Mouse (Mus musculus) heart, postnatal 10 days (tissue): ENCODE results near the gene Pfn3. TPM values are rescaled to one million over a fixed set of nuclear protein-coding genes. Genes with fewer than 3 reads are reported as not detected.
A peak's percentile ranks its signal among the peaks of the same experiment; 100 is the strongest.

Experiments used
- DNase-seq, 2 experiments: peaks; one replicate each; pipeline ENCODE4 v3.0.0; 2021
- intact Hi-C: fragments of 180-260 bp; cut with DNase I; formaldehyde crosslinking; loops from one replicate; pipeline ENCODE4 v1.15.1; 2025
- total RNA-seq, 2 experiments: library from RNA; stranded (reverse); gene quantifications; 2 replicates each; pipeline ENCODE4 v1.2.3; 2021

The Pfn3 gene
- total RNA-seq, 2 experiments from 2014 or later, result not detected

- intact Hi-C loops, result no loop called here
- no peak for DNase-seq
Observed at GRCm38 (mm10) chr13:55431889-55432685, 17.1 kb upstream of the Pfn3 start.

DNA sequence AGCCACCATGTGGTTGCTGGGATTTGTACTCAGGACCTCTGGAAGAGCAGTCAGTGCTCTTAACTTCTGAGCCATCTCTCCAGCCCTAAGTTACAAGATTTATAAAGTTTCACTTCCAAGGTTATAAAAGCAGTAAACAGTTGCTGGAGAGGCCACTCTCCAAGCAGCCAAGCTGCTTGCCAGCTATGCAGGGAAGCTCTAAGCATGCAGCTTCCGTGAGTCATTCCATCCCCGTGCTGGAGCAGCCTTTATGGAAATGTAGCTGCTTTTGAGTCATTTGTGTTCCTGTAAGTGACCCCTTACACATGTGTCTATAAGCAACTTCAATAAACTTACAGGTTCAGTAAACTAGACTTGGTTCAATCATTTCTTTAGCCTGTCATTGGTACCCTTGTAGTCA is 15.5 kb upstream of the Pfn3 start:
- intact Hi-C loops, result no loop called here
- DNase-seq, result no peak

DNA sequence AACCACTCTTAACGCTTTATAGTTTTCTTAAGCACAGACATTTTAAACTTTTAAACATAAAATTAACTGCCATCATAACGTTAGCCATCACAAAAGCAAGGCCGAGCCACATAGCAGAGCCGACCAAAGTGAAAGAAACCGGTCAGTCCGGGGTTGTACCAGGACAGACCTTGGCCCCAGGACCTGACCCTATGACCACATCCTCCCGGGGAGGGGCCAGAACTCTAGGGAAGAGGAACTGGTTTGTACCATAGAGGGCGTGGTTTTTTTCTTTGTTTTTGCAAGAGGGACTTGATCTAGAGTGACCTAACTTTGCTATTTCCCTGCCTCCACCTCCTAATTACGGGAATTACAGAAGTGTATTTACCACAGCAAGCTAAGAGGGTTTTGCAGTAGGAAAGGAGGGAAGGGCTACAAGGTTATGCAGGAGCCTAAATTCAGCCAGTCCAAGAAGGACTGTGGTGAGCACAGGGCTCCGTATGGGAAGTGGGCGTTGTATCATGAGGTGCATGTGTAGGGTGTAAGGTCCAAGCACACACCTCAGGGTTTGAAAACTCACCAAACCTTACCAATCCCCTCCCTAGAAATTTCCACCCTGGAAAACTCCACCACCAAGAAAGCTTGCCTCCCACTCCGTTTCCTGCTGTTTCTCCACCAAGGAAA is 14.3 kb upstream of the Pfn3 start:
- peak in 1 of 2 experiments; percentile 71 for DNase-seq
- intact Hi-C loops, result no loop called here

- DNase-seq, result no peak
- intact Hi-C loops, result no loop called here
Observed at GRCm38 (mm10) chr13:55426613-55427012, 11.6 kb upstream of the Pfn3 start, which contains the start of gene F12. TSS of gene F12 (minus strand) at chr13:55426793.

- intact Hi-C loops, result loop anchor here (1.0 kb wide), 2 partner anchors 48 to 92 kb away; partner anchors contain the start of gene Pdlim7
- peak; percentile 77 to 80 for DNase-seq
Observed at GRCm38 (mm10) chr13:55420933-55421800, 6.1 kb upstream of the Pfn3 start.

DNA sequence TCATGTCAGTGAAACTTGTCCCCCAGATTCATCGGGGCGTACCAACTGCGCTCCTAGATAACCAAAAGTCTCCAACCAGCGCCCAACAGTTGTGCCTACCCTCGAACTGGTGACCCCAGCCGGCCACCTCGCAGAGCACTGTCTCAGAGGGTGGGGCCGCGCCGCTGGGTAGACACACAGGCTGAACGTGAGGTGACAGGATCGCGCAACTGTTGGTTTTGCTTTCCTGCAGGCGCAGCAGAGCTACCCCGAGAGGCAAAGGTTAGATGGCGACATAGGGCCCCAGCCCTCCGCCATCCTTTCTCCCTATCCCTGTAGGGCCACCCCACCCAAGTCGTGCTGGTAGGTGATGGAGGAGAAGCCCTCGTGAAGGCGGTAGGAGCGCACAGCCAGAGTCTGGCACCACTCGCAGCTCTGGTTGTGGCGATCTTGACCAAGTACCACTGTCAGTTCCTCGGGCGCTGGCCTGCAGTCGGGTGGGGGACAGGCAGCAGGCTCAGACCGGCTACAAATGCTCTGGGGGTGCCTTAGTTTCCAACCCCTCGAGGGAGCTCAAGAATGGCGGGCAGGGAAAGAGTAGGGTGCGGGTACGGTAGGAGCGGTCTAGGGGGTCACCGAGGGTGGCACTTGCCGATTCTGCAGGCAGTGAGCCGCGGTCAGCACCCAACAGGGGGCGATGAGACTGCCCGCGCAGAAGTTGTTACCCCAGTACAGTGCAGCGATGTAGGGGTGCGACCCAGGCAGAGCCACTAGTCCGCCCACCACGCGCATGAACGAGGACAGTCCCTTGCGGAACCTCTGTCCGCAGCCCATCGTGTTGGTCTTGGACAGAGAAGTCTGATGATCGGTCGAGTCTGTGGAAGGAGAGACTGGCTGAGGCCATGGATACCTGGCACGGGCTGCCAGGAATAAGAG is 5.2 kb upstream of the Pfn3 start:
- no peak for DNase-seq
- intact Hi-C loops, result no loop called here

- no peak for DNase-seq
- intact Hi-C loops, result no loop called here
Observed at GRCm38 (mm10) chr13:55419142-55419541, 4.1 kb upstream of the Pfn3 start.

DNA sequence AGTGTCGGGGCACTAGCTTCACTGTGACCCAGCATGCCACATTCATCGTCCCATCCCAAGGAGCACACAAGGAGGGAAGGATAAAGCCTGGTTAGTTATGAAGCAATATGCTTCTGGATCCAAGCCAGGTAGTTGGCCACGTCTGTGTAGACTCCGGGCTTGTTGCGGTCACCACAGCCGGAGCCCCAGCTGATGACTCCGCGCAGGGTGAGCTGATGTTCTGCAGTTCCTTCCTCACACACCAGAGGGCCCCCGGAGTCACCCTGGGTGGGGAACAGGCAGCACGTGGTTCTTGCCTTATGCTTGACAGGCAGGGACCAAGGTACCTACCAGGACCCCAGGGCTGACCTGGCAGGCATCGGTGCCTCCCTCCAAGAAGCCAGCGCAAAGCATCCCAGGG is 3.0 kb upstream of the Pfn3 start:
- peak; percentile 89 to 96 for DNase-seq
- intact Hi-C loops, result loop anchor here (1.0 kb wide), 2 partner anchors 53 to 99 kb away; no protein-coding TSS in a partner anchor

DNA sequence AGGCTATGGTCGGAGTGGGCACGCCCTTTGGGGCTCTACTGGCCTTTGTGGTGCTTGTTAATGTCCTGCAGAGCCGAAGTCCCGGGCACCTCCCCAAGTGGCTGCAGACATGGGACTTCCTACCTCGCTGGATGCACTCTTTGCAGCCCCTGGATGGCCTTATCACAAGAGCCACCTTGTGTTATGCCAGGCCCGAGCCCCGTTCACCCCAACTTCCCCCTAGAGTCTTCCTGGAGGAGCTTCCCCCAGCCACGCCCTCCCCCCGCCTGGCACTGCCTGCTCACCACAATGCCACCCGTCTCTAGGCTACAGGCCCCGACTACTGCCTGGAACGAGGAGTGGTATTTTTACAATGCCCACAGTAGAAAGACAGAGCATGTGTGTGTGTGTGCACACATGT is 1.7 kb downstream of the Pfn3 start:
- intact Hi-C loops, result no loop called here
- DNase-seq, result no peak

GRCm38 (mm10) chr13:55412643-55413307 is 2.3 kb downstream of the Pfn3 start:
- intact Hi-C loops, result no loop called here
- no peak for DNase-seq

- intact Hi-C loops, result no loop called here
- no peak for DNase-seq
Observed at GRCm38 (mm10) chr13:55411826-55412225, 3.2 kb downstream of the Pfn3 start.

GRCm38 (mm10) chr13:55408546-55409120 is 6.4 kb downstream of the Pfn3 start:
- DNase-seq, result no peak
- intact Hi-C loops, result loop anchor here (5.0 kb wide), 1 partner anchor 129 kb away; the partner anchor contains the start of gene Ddx41

GRCm38 (mm10) chr13:55407341-55407740 is 7.7 kb downstream of the Pfn3 start:
- intact Hi-C loops, result loop anchor here (5.0 kb wide), 1 partner anchor 130 kb away; the partner anchor contains the start of gene Ddx41
- no peak for DNase-seq

GRCm38 (mm10) chr13:55405783-55406390 is 9.1 kb downstream of the Pfn3 start:
- DNase-seq, result no peak
- intact Hi-C loops, result loop anchor here (1.0 to 5.0 kb wide), 3 partner anchors 63 to 131 kb away; partner anchors contain the start of gene Ddx41

DNA sequence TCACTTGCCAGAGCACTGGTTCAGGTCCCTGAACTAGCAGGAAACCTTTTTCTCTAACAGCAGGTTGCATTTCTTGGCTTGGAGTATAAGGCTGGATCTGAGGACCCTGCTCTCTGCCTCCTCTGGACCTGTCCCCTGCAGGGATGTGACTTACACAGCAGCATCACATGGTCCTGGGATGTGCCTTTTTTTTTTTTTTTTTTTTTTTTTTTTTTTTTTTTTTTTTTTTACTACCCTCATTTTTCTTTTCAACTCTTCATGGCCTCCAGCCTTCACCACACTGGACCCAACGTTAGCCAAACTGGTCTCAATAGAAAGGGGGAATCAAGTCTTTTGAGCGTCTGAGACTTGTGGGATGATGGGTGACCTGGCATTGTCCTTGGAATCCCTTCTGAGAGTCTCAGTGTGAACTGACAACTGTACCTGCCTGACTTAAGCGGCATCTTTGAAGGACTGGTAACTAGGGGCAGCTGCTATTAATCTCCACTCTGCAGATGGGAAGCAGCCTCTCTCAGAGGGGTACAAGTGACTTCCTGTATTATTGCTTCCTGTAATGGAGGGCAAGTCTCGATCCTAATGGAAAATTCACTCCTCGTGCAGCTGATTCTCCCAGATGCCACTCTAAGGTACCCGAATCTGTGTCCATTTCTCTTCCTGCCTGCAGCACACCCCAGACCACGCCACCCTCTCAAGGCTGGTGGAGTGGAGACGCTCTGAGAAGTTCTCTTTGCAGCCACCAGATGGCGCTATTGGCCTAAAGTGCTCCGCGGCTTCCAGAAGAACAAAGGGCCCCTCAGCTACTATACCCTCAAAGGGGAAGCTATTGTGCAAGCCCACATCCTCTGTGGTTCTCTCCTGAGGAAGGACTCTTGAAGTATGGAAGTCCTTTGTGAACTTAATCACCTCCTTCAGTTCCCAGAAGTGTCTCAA is 9.9 kb downstream of the Pfn3 start:
- peak; percentile 82 to 87 for DNase-seq
- intact Hi-C loops, result loop anchor here (1.0 to 5.0 kb wide), 3 partner anchors 64 to 132 kb away; partner anchors contain the start of gene Ddx41

- no peak for DNase-seq
- intact Hi-C loops, result no loop called here
Observed at GRCm38 (mm10) chr13:55403935-55404852, 10.8 kb downstream of the Pfn3 start.
